Mouse (Mus musculus) cerebellum, adult 2 months (tissue): ENCODE results near the gene Igsf21. TPM values are rescaled to one million over a fixed set of nuclear protein-coding genes. Genes with fewer than 3 reads are reported as not detected.

ENCODE experiments used
- DNase-seq, 2 experiments: peaks; one replicate each; pipeline ENCODE4 v3.0.0; 2021
- H3K27ac ChIP-seq: fragments of 200-500 bp; 2 replicates; pipeline ENCODE4 v1.5.1; 2012; ENCODE audit warnings: low read length, control low read depth, inconsistent platforms; ENCODE audit not compliant: insufficient read depth
- H3K27me3 ChIP-seq: fragments of 200-500 bp; 2 replicates; pipeline ENCODE4 v1.6.1; 2012; ENCODE audit warnings: inconsistent platforms, mild to moderate bottlenecking, low read length, moderate library complexity; ENCODE audit not compliant: control insufficient read depth, insufficient read depth
- H3K4me1 ChIP-seq: fragments of 200-500 bp; 2 replicates; pipeline ENCODE4 v1.6.1; 2011; ENCODE audit warnings: low read length; ENCODE audit not compliant: control insufficient read depth, insufficient read depth
- H3K4me3 ChIP-seq: fragments of 200-500 bp; replicated peaks from 2 replicates; pipeline ENCODE3; 2011; ENCODE audit warnings: mild to moderate bottlenecking, low read depth, low read length, control low read depth; ENCODE audit not compliant: insufficient read depth
- CTCF ChIP-seq: fragments of 200-500 bp; IDR thresholded peaks from 2 replicates; pipeline ENCODE4 v1.5.1; 2011; ENCODE audit warnings: low read depth, mild to moderate bottlenecking, control low read depth, low read length, moderate library complexity, borderline replicate concordance; ENCODE audit not compliant: insufficient read depth
- POLR2A ChIP-seq: fragments of 200-500 bp; IDR thresholded peaks from 2 replicates; pipeline ENCODE4 v1.6.1; 2011; ENCODE audit warnings: low read length, control low read depth, borderline replicate concordance; ENCODE audit not compliant: insufficient read depth
- WGBS: fragments of 180-500 bp; shearing (Covaris S2); methylation state at CpG from one replicate; pipeline ENCODE4 v1.1.7; 2018; 5-methylcytosine and 5-hydroxymethylcytosine counted together
- polyA plus RNA-seq: library from polyadenylated mRNA; depleted of rRNA; stranded (reverse); fragments of >200 nt; gene quantifications from 2 replicates; pipeline ENCODE4 v1.2.3, GENCODE M21; 2012

Igsf21 gene
- polyA plus RNA-seq, 1 experiment: 55.2 TPM

DNA sequence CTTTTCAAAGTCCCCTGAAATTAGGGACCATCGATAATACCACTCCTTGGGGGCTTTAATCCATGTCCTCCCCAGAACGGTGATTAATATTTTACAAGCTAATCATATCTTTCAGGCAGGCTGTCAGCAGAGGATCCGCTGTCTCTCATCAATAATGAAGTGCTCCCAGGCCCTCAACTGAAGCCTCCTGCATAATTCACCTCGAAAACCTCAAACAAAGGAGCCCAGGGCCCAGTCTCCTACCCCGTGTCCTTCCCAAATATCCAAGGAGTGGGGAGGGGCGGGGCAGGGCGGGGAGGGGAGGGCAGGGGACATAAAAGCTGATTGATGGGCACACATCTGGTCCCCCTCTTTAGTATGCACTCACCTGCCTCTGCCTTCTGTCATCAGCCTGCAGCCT lies 247.6 kb downstream of the Igsf21 start:
- TF ChIP-seq CTCF (no peak), POLR2A (no peak)
- WGBS: 54% methylated on average over 7 of the region's 7 CpGs
- H3K4me3 ChIP-seq: no peak overlapping the region
- no peak for DNase-seq
- no peaks in the 10 kb centered on the region for H3K4me1 ChIP-seq
- no peak overlapping the region for H3K27ac ChIP-seq
- H3K27me3 ChIP-seq: no peaks in the 10 kb centered on the region

DNA sequence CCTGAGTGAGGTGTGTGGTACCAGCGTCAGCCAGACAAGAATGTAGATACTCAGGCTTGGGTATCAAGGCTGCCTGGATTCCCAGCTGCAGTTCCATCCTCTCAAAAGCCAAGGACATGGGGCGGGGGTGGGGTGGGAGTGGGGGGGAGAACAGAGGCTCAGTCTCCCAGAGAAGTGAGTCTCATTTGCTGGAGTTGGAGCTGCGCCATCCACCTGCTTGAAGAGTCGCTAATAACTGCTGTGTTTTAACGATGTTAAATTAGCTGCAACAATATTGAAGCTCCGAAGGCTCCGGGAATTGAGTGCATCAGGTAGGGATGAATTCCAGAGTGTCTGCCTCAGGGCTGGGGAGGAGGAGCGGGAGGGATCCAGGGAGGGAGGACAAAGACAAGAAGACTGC lies 250.9 kb downstream of the Igsf21 start:
- Histone ChIP-seq H3K4me3 (no peak overlapping the region), H3K4me1 (no peaks in the 10 kb centered on the region), H3K27ac (no peak overlapping the region), H3K27me3 (no peaks in the 10 kb centered on the region)
- TF ChIP-seq POLR2A (no peak), CTCF (no peak)
- DNase-seq: no peak
- WGBS: 41% methylated on average over 8 of the region's 8 CpGs

DNA sequence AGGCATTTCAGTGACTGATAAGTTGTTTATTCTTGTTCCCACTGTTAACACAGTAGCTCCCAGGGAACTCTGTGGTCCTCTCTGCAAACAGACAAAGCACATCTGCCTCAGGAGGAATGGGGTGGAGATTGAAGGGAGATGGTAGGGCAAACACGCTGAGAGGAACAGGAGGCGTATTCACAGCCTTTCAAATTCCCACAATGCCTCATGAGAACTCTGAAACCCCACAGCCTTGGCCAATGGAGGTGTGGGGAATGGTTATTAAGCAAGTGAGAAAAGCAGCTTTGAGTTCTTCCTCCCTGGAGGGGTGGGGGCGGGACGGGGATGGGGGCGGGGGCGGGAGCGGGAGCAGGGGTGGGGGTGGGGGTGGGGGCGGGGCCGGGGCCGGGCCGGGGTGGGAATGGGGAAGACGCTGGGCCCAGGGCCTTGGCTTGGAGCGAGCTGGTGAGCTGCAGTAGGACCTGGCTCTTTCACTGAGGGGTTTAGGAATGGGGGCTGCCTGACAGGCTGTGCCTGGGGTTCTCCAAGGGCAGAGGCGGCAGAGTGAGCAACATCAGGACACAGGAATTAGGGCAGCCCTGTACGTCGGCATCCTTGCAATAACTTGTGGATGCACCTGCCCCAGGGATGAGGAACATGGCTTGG lies 253.4 kb downstream of the Igsf21 start:
- Histone ChIP-seq H3K27ac (no peak overlapping the region), H3K4me1 (no peaks in the 10 kb centered on the region), H3K27me3 (no peaks in the 10 kb centered on the region), H3K4me3 (no peak overlapping the region)
- DNase-seq: no peak
- 27% methylated on average over 13 of the region's 16 CpGs for WGBS
- TF ChIP-seq CTCF: no peak
- no peak for TF ChIP-seq POLR2A

DNA sequence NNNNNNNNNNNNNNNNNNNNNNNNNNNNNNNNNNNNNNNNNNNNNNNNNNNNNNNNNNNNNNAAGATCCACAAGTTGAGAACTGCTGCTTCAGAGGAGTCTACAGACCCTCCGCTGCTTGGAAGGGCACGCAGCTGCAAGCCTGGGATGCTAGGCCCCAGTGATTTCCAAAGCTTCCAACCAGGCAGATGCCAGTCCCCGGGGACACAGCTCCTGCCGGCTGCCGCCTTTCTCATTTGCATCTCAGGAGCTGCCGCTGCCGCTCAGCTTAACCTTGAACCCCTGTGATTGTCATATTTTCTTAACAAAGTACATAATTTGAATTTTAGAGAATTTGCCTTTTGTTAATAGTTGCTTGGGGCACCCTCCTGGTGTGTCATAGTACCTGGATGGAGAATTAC lies 259.7 kb downstream of the Igsf21 start:
- WGBS: 46% methylated on average over 7 of the region's 7 CpGs
- TF ChIP-seq POLR2A (no peak), CTCF (no peak)
- H3K27me3 ChIP-seq: no peaks in the 10 kb centered on the region
- no peak overlapping the region for H3K4me3 ChIP-seq
- no peak for DNase-seq
- H3K4me1 ChIP-seq: no peaks in the 10 kb centered on the region
- H3K27ac ChIP-seq: no peak overlapping the region

DNA sequence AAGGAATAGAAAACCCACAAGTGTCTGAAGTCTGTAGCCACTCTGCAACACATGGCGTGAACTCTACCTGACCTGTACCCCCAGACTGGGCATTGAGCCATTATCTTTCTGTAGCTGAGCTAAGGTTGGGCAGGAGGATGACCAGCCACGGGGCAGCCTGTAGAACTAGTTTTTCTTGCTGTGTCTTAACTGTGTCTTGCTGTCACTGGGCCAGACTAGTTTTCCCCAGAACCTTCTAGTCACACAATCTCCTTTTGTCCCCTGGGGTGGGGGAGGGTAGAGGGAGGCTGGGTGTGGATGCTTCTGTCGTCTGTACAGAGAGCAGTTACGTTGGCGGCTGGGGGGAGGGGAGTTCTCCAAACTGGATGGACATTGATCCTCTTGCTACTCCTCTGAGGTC lies 267.9 kb downstream of the Igsf21 start:
- no peak for TF ChIP-seq CTCF
- TF ChIP-seq POLR2A: no peak
- Histone ChIP-seq H3K4me1 (no peaks in the 10 kb centered on the region), H3K4me3 (no peak overlapping the region), H3K27me3 (no peaks in the 10 kb centered on the region), H3K27ac (no peak overlapping the region)
- DNase-seq: no peak
- WGBS: 47% methylated on average over 5 of the region's 5 CpGs

DNA sequence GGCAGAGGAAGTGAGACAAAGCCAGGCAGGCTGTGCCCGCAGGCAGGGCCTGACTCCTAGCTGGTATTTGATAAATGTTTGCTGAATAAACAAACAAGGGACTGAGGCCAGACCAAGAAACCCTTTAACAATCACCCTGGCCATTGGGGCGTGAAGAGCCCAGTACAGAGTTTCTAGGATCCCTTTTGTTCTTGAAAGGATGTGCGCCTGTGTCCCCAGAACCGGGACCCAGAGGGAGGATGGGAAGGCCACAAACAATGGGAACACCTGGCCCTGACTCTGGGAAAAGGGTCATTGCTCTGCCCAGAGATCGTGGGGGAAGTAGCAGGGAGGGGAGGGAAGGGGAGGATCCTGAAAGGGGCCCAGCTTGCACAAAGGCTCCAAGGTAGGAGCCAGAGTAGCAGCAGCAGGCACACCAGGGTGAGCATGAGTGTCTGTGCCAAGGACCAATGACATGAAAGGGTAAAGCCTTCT lies 269.2 kb downstream of the Igsf21 start:
- DNase-seq: no peak
- no peak for TF ChIP-seq CTCF
- no peak for TF ChIP-seq POLR2A
- Histone ChIP-seq H3K4me3 (no peak overlapping the region), H3K27ac (no peak overlapping the region), H3K4me1 (no peaks in the 10 kb centered on the region), H3K27me3 (no peaks in the 10 kb centered on the region)
- 67% methylated on average over 5 of the region's 5 CpGs for WGBS
